Mouse (Mus musculus) fat pad, adult 2 months (tissue): Measurements from ENCODE around the gene Tsc22d3.
"Not testable (repeated sequence)": the region's sequence is repeated elsewhere in the genome, so short reads cannot be mapped to it uniquely, and the experiment has no call there.

Experiments
- DNase-seq: peaks from one replicate; pipeline ENCODE4 v3.0.0-alpha.2; 2011; ENCODE audit warnings: low read depth, low spot score; ENCODE audit errors: extremely low read depth

Gene Tsc22d3

GRCm38 (mm10) chrX:140531356-140531755 lies 69.1 kb downstream of the Tsc22d3 start:
- DNase-seq: no peak

GRCm38 (mm10) chrX:140530632-140531031 lies 69.8 kb downstream of the Tsc22d3 start:
- no peak for DNase-seq

- no peak for DNase-seq
Observed at GRCm38 (mm10) chrX:140529074-140529561, 71.3 kb downstream of the Tsc22d3 start.

DNA sequence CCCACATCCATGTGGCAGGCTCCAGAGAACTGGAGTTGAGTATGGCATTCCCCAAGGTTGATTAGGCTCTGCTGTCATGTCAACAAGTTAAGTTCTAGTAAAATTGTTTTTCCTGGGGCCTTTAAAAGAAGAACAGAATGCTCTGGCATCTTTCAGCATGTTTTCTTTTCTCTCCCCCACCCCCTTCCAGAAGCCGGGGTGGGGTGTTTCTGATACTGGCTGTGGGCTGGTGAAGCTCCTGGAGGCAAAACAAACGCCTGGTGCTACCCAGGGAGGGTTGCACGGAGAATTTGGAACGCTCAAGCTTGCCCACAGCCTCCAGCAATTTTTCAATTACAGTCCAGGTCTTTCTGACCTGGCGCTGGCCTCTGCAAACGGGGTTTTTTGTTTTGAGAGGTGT lies 73.2 kb downstream of the Tsc22d3 start:
- no peak for DNase-seq

DNA sequence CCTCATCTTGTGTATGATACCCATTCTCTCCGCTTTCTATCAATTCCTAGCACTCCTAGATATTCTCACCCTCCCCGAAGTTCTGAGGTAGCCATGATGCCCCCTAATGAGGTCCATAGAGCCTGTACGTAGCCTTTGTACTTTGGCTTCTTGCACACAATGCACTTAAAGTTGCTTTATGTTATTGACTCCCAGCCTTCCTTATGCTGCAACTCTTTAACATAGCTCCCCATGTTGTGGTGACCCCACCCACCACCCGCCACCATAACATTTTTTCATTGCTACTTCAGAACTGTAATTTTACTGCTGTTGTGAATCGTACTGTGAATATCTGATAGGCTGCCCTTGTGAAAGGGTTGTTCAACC lies 74.2 kb downstream of the Tsc22d3 start:
- no peak for DNase-seq

- no peak for DNase-seq
Observed at GRCm38 (mm10) chrX:140525604-140526252, 74.7 kb downstream of the Tsc22d3 start.

DNA sequence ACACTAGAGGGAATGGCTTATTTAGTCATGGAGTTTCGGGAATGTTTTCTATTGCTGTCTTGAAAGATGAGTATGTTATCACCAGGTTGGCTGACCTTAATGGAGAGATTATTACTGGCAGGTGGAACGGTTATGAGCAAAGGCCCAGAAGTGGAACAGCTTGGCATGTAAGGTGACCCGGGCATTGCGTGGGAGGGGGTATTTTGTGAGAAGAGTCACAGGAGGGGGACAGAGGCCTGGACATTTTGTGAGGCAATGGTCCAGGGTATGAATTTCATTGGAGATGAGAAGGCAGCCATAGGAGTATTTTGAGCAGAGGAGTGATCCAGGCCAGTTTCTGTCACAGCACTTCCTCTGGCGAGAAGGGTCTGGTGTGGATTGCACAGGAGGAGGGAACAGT lies 76.2 kb downstream of the Tsc22d3 start:
- no peak for DNase-seq

- DNase-seq: no peak
Observed at GRCm38 (mm10) chrX:140522071-140522765, 78.2 kb downstream of the Tsc22d3 start.

- DNase-seq: no peak
Observed at GRCm38 (mm10) chrX:140520146-140521102, 80.0 kb downstream of the Tsc22d3 start.

- no peak for DNase-seq
Observed at GRCm38 (mm10) chrX:140518351-140518750, 82.1 kb downstream of the Tsc22d3 start.

DNA sequence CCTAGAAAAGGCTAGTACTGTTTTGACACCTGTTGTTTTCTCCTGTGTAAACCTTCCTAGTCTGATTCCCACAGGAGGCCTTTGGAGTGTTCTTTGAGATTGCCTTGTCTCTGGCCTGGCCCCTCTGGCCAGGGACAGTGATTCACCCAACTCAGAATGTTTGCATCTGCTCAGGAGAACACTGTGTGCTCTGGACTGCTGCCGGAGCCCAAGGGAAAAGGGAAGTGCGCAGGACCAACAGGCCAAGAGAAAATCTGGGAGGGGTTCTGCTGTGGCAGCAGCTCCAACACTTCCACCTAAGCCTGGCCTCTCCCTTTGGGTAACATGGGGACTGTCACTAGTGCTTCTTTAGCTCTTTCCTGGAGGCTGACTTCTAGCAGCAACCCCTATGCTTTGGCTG lies 87.1 kb downstream of the Tsc22d3 start:
- no peak for DNase-seq

GRCm38 (mm10) chrX:140511687-140512651 lies 88.5 kb downstream of the Tsc22d3 start:
- DNase-seq: no peak

GRCm38 (mm10) chrX:140510696-140511429 lies 89.6 kb downstream of the Tsc22d3 start:
- no peak for DNase-seq

DNA sequence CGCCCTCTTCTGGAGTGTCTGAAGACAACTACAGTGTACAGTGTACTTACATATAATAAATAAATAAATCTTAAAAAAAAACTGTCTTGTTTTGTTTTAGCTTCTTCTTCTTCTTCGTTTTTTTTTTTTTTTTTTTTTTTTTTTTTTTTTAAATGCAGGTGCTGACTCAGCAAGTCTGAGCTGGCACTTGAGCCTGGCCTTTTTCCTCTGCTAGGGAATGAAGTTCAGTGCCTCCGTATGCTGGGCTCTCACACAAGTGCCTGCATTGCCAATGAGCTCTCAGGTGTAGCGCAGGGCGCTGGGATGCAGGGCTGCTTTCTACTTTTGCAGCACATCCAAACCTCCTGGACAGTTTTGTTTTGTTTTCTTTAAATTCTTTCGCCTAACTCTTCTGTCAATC lies 90.6 kb downstream of the Tsc22d3 start:
- no peak for DNase-seq

- not testable (repeated sequence) for DNase-seq
Observed at GRCm38 (mm10) chrX:140508791-140509190, 91.7 kb downstream of the Tsc22d3 start.

DNA sequence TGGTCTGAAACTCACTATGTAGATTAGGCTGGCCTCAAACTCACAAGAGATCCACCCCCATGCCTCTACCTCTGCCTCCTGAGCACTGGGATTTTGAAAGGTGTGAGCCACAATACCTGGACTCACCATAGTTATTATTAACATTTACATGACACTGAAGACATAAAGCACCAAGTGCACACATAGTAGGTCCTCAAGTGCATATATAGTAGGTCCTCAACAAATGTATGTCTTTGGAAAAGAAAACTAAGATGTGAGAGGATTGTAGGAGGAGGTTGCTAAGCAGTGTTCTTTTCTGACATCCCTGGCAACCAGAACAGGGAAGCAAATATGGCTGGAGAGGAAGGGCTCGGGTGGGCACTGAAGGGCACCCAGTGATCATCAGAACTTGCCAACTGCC lies 93.1 kb downstream of the Tsc22d3 start:
- no peak for DNase-seq

DNA sequence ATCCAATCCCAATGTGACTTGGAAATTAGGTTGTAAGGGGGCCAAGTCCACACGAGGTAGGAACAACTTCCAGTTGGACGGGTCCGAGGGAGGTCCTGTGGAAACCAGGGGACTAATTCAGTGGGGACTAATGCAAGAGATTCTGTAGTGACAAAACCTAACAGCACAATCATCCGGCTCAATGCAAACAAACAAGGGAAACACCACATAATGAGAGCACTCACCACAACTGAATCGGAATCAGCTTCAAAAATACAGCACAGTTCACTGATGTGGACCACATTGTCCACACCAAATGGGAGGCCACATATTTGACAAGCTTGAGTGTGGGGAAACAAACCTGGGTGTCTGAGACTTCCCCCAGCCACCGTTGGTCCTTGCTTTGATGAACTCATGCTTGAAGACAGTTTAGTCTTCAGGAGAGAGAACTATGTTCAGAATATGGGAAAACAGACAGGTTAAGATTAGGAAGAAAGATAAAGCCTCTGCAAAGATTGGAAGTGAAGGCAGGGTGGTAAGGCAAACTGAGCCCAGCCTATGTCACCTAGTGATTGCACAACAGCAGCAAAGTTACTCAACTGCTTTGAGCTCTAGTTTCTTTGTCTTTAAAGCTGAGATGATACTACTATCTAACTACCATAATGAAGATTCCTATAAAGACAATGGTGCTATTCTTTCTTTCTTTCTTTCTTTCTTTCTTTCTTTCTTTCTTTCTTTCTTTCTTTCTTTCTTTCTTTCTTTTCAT lies 93.9 kb downstream of the Tsc22d3 start:
- no peak for DNase-seq

DNA sequence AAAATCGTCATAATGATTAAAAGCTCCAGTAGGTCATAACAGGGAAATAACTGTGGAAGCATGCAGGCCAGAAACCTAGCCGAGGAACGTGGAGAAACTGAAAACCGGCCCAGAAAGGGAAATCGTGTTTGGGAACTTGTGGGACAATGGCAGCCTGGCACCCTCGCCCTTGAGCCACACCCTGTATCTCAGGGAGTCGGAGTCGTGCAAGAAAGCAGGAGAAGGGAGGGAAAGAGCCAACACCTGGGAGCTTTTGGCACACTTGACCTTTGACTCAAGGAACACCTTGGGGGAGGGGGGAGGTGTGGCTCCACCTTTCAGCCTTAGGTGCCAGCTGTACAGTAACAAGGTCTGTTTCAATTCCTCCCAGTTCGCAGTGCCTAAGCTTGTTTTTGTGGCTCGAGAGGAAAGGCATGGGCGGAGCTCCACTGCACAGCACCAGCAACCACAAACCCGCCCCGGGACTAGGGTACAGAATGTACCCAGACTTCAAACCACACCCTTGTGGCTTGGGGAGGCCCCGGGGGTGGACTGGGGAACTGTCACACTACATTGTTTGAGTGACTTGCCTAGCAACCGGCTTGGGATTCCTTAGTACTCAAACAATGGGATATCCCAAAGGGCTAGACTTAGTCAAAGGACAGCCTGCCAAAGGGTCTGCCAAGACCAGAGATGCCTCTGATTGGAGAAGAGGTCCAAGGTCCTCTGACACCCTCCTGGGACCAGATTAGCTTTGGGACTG lies 94.8 kb downstream of the Tsc22d3 start:
- DNase-seq: peak; percentile 71
